Mouse (Mus musculus) midbrain, embryonic 14.5 days (tissue): ENCODE results near the gene Gm10188. TPM values are rescaled to one million over a fixed set of nuclear protein-coding genes. Genes with fewer than 3 reads are reported as not detected.
A peak's percentile ranks its signal among the peaks of the same experiment; 100 is the strongest.

ENCODE experiments used
- ATAC-seq: fragments of 200-750 bp; cut with Nextera tagmentation; 2 replicates; pipeline ENCODE4 v1.8.0; 2017; ENCODE audit warnings: moderate number of reproducible peaks, moderate library complexity; ENCODE audit not compliant: low FRiP score, low TSS enrichment
- DNase-seq: peaks from one replicate; pipeline ENCODE4 v3.0.0-alpha.2; 2015
- H3K27ac ChIP-seq: fragments of 300-500 bp; sonication (generic); replicated peaks from 2 replicates; pipeline ENCODE4 v1.5.1; 2014; ENCODE audit warnings: mild to moderate bottlenecking, low read depth, low read length, moderate library complexity
- H3K27me3 ChIP-seq: fragments of 300-500 bp; sonication (generic); 2 replicates; pipeline ENCODE4 v1.6.1; 2014; ENCODE audit warnings: low read length, control low read depth, mixed read lengths; ENCODE audit not compliant: control insufficient read depth, insufficient read depth
- H3K36me3 ChIP-seq: fragments of 300-500 bp; sonication (generic); 2 replicates; pipeline ENCODE4 v1.6.1; 2014; ENCODE audit warnings: low read length, control low read depth; ENCODE audit not compliant: control insufficient read depth, insufficient read depth
- H3K4me1 ChIP-seq: fragments of 300-500 bp; sonication (generic); 2 replicates; pipeline ENCODE4 v1.6.1; 2014; ENCODE audit warnings: mild to moderate bottlenecking, antibody characterized with exemption, low read length, control low read depth; ENCODE audit not compliant: control insufficient read depth, insufficient read depth
- H3K4me2 ChIP-seq: fragments of 300-500 bp; sonication (generic); 2 replicates; pipeline ENCODE4 v1.6.1; 2014; ENCODE audit warnings: mild to moderate bottlenecking, low read length, moderate library complexity
- H3K4me3 ChIP-seq: fragments of 300-500 bp; sonication (generic); replicated peaks from 2 replicates; pipeline ENCODE4 v1.5.1; 2014; ENCODE audit warnings: low read depth, low read length
- H3K9ac ChIP-seq: fragments of 300-500 bp; sonication (generic); replicated peaks from 2 replicates; pipeline ENCODE4 v1.6.1; 2014; ENCODE audit warnings: mild to moderate bottlenecking, low read length, moderate library complexity
- H3K9me3 ChIP-seq: fragments of 300-500 bp; sonication (generic); 2 replicates; pipeline ENCODE4 v1.6.1; 2016; ENCODE audit warnings: low read length, control low read depth, mixed read lengths; ENCODE audit not compliant: control insufficient read depth
- WGBS: fragments of 180-500 bp; shearing (Covaris S2); extraction: QIAGEN DNeasy Blood & Tissue Kit; methylation state at CpG from one replicate; pipeline ENCODE4 v1.1.7; 2014; 5-methylcytosine and 5-hydroxymethylcytosine counted together
- microRNA counts: library from miRNA; unstranded; fragments of <30 nt; microRNA quantifications from one replicate; lab custom pipeline; 2016
- microRNA-seq: library from miRNA; unstranded; fragments of <30 nt; microRNA quantifications from one replicate; pipeline ENCODE4, GENCODE M21; 2016
- polyA plus RNA-seq: library from polyadenylated mRNA; unstranded; fragments of >200 nt; fragmentation: Nextera tagmentation; extraction: Ambion mirVana; gene quantifications from 2 replicates; pipeline ENCODE4 v1.2.1, GENCODE M21; 2014

Gm10188 gene
- polyA plus RNA-seq, 1 experiment from 2014 or later: 0.70 TPM

DNA sequence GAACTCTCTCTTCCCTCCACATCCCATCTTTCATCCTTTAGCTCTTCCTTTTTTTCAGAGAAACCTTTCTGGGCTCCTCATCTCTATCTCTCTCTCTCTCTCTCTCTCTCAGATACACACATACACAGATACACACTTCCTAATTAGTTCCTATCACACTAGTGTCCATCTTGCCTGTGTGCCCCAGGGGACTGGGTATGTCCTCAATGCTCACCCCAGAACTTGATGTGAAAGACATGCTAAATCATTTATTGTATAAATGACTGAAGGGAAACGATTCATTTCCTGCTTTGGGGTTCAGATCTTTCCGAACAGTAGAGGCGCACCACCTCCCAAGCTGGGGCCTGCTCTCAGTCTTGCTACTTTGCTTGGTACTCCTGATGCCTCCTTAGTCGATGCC is 40.3 kb downstream of the Gm10188 start:
- H3K27me3 ChIP-seq: no peaks in the 10 kb centered on the region
- H3K9me3 ChIP-seq: no peaks in the 10 kb centered on the region
- H3K4me1 ChIP-seq: peaks cover 32% of the 10 kb centered on the region
- H3K9ac ChIP-seq: peak overlapping the region; percentile 100; the same call in 1 of the 2 replicates
- H3K36me3 ChIP-seq: no peaks in the 10 kb centered on the region
- DNase-seq (no peak), ATAC-seq (no peak)
- peak overlapping the region; percentile 100 for H3K27ac ChIP-seq
- H3K4me3 ChIP-seq: no peak overlapping the region
- H3K4me2 ChIP-seq: peak overlapping the region; percentile 88
- WGBS: 28% methylated on average over 4 of the region's 4 CpGs

- H3K36me3 ChIP-seq: no peaks in the 10 kb centered on the region
- no peak for ATAC-seq
- H3K27me3 ChIP-seq: no peaks in the 10 kb centered on the region
- peak overlapping the region; percentile 100; the same call in 1 of the 2 replicates for H3K27ac ChIP-seq
- peaks cover 25% of the 10 kb centered on the region for H3K4me1 ChIP-seq
- H3K4me2 ChIP-seq: no peak overlapping the region; the same call in 1 of the 2 replicates
- no peak overlapping the region for H3K9ac ChIP-seq
- no peak overlapping the region for H3K4me3 ChIP-seq
- no peaks in the 10 kb centered on the region for H3K9me3 ChIP-seq
- 60% methylated on average over 9 of the region's 9 CpGs for WGBS
- no peak for DNase-seq
Observed at GRCm38 (mm10) chr1:132188442-132189066, 41.0 kb downstream of the Gm10188 start.

DNA sequence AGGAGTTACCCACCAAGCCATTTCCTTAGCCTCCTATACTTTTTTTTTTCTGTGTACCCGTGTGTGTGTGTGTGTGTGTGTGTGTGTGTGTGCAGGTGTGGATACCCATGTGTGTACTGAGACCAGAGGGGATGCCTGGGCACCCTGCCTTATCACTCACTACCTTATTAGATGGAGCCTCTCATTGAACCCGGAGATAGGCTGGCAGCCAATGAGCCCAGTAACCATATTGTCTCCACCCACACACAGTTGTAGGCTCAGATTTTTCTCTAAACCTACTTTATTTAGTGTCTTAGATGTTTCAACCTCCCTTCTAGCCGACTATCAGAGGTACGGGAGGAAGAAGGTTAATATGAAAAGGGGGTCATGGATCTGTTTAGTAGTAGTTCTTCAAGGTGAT is 43.3 kb downstream of the Gm10188 start:
- Histone ChIP-seq H3K36me3 (no peaks in the 10 kb centered on the region), H3K4me3 (no peak overlapping the region), H3K9me3 (no peaks in the 10 kb centered on the region), H3K27me3 (no peaks in the 10 kb centered on the region), H3K4me1 (peaks cover 11% of the 10 kb centered on the region), H3K9ac (no peak overlapping the region), H3K4me2 (no peak overlapping the region), H3K27ac (no peak overlapping the region)
- ATAC-seq: no peak
- 86% methylated on average over 4 of the region's 4 CpGs for WGBS
- no peak for DNase-seq

MicroRNAs within 50 kb of the gene (microRNA counts, 519-probe panel; counts per million panel counts)
- microRNA mmu-miR-135b (lab: Ali Mortazavi, UCI): 5,830 counts per million, percentile 73 among the panel's probes with 10 or more counts

Small RNA genes lying within 50 kb of the gene (microRNA-seq; reads per million reads assigned to microRNA genes)
- gene Mir135b: 16,830 reads per million, percentile 98 among the genes with 10 or more reads in this experiment

Other genes starting within 250 kb of the Gm10188 start
- 14.4 and 17.1 TPM in 2 replicates for gene Elk4, start 222.2 kb downstream of the Gm10188 start, polyA plus RNA-seq
- gene Mfsd4a, start 161.7 kb downstream of the Gm10188 start, polyA plus RNA-seq: 7.5 and 10.2 TPM in 2 replicates
- gene Cdk18, start 90.1 kb downstream of the Gm10188 start, polyA plus RNA-seq: 0.63 and 1.1 TPM in 2 replicates
- gene Lemd1, start 38.3 kb downstream of the Gm10188 start, polyA plus RNA-seq: 21.2 and 23.2 TPM in 2 replicates
- 4.4 and 4.5 TPM in 2 replicates for gene AC124108.1, start 38.3 kb downstream of the Gm10188 start, polyA plus RNA-seq
- 10.1 and 11.1 TPM in 2 replicates for gene Klhdc8a, start 68.9 kb upstream of the Gm10188 start, polyA plus RNA-seq
- 22.3 and 38.0 TPM in 2 replicates for gene Nuak2, start 86.4 kb upstream of the Gm10188 start, polyA plus RNA-seq
- 28.4 and 29.1 TPM in 2 replicates for gene Tmcc2, start 161.5 kb upstream of the Gm10188 start, polyA plus RNA-seq
- 10.6 and 11.4 TPM in 2 replicates for gene Dstyk, start 187.8 kb upstream of the Gm10188 start, polyA plus RNA-seq
- 38.2 and 48.6 TPM in 2 replicates for gene Rbbp5, start 247.6 kb upstream of the Gm10188 start, polyA plus RNA-seq